Mouse (Mus musculus) erythroblast, embryonic 14.5 days (primary cell): ENCODE measurements around the gene Ncoa7. TPM values are rescaled to one million over a fixed set of nuclear protein-coding genes. Genes with fewer than 3 reads are reported as not detected.
A peak's percentile ranks its signal among the peaks of the same experiment; 100 is the strongest.

ENCODE experiments used
- H3K27me3 ChIP-seq: 2 replicates; pipeline ENCODE4 v1.6.1; 2012; ENCODE audit warnings: inconsistent platforms; ENCODE audit not compliant: control insufficient read depth
- H3K36me3 ChIP-seq: 2 replicates; pipeline ENCODE4 v1.6.1; 2012; ENCODE audit warnings: mild to moderate bottlenecking, inconsistent platforms; ENCODE audit not compliant: control insufficient read depth
- H3K4me1 ChIP-seq: 2 replicates; pipeline ENCODE4 v1.6.1; 2012; ENCODE audit warnings: inconsistent platforms; ENCODE audit not compliant: control insufficient read depth
- H3K4me3 ChIP-seq: replicated peaks from 2 replicates; pipeline ENCODE3; 2012; ENCODE audit warnings: moderate library complexity, mild to moderate bottlenecking, inconsistent platforms
- H3K9me3 ChIP-seq: 2 replicates; pipeline ENCODE4 v1.6.1; 2012; ENCODE audit warnings: low read length, inconsistent platforms, mixed read lengths; ENCODE audit not compliant: control insufficient read depth
- GATA1 ChIP-seq: IDR thresholded peaks from 2 replicates; pipeline ENCODE4 v1.6.1; 2012; ENCODE audit warnings: low read length, inconsistent platforms, mixed read lengths
- TAL1 ChIP-seq: IDR thresholded peaks from 3 replicates; pipeline ENCODE4 v1.6.1; 2012; ENCODE audit warnings: low read length, inconsistent platforms, mixed read lengths
- polyA plus RNA-seq: library from polyadenylated mRNA; stranded (reverse); fragments of >175 nt; gene quantifications from 2 replicates; pipeline ENCODE4 v1.2.3, GENCODE M21; 2012

Gene Ncoa7
- polyA plus RNA-seq, 1 experiment: 4.3 TPM

GRCm38 (mm10) chr10:30754825-30755457, 48.2 kb downstream of the Ncoa7 start:
- Histone ChIP-seq H3K9me3 (peaks cover 10% of the 10 kb centered on the region), H3K27me3 (no peaks in the 10 kb centered on the region), H3K4me1 (peaks cover 77% of the 10 kb centered on the region), H3K4me3 (peak overlapping the region; percentile 51), H3K36me3 (peaks cover 80% of the 10 kb centered on the region)
- TF ChIP-seq TAL1: no peak
- peak; percentile 48; the same call in 1 of the 2 replicates for TF ChIP-seq GATA1

GRCm38 (mm10) chr10:30754082-30754481, 49.0 kb downstream of the Ncoa7 start:
- Histone ChIP-seq H3K4me1 (peaks cover 83% of the 10 kb centered on the region), H3K36me3 (peaks cover 72% of the 10 kb centered on the region), H3K9me3 (peaks cover 10% of the 10 kb centered on the region), H3K27me3 (no peaks in the 10 kb centered on the region), H3K4me3 (no peak overlapping the region)
- no peak for TF ChIP-seq GATA1
- TF ChIP-seq TAL1: no peak

GRCm38 (mm10) chr10:30752485-30752884, 50.6 kb downstream of the Ncoa7 start:
- no peak overlapping the region for H3K4me3 ChIP-seq
- H3K4me1 ChIP-seq: peaks cover 92% of the 10 kb centered on the region
- peaks cover 5% of the 10 kb centered on the region; the same call in 1 of the 2 replicates for H3K9me3 ChIP-seq
- H3K36me3 ChIP-seq: peaks cover 71% of the 10 kb centered on the region
- no peaks in the 10 kb centered on the region for H3K27me3 ChIP-seq
- TF ChIP-seq GATA1 (no peak), TAL1 (no peak)

- Histone ChIP-seq H3K4me1 (peaks cover 97% of the 10 kb centered on the region), H3K36me3 (peaks cover 72% of the 10 kb centered on the region), H3K27me3 (no peaks in the 10 kb centered on the region), H3K9me3 (peaks cover 5% of the 10 kb centered on the region; the same call in 1 of the 2 replicates), H3K4me3 (no peak overlapping the region)
- TF ChIP-seq GATA1 (no peak), TAL1 (no peak)
Measured at GRCm38 (mm10) chr10:30751586-30751985, 51.5 kb downstream of the Ncoa7 start.

- no peaks in the 10 kb centered on the region for H3K27me3 ChIP-seq
- H3K4me3 ChIP-seq: peak overlapping the region; percentile 45
- TF ChIP-seq GATA1 (peak; percentile 96), TAL1 (peak; percentile 83)
- peaks cover 75% of the 10 kb centered on the region for H3K36me3 ChIP-seq
- H3K4me1 ChIP-seq: peaks cover 96% of the 10 kb centered on the region
- peaks cover 5% of the 10 kb centered on the region; the same call in 1 of the 2 replicates for H3K9me3 ChIP-seq
Measured at GRCm38 (mm10) chr10:30749807-30750206, 53.3 kb downstream of the Ncoa7 start.

GRCm38 (mm10) chr10:30745238-30745974, 57.7 kb downstream of the Ncoa7 start:
- Histone ChIP-seq H3K4me1 (peaks cover 83% of the 10 kb centered on the region), H3K9me3 (no peaks in the 10 kb centered on the region; the same call in 1 of the 2 replicates), H3K4me3 (no peak overlapping the region), H3K36me3 (peaks cover 61% of the 10 kb centered on the region), H3K27me3 (no peaks in the 10 kb centered on the region)
- no peak for TF ChIP-seq TAL1
- no peak for TF ChIP-seq GATA1

- peaks cover 66% of the 10 kb centered on the region for H3K4me1 ChIP-seq
- H3K4me3 ChIP-seq: no peak overlapping the region
- peaks cover 56% of the 10 kb centered on the region for H3K36me3 ChIP-seq
- TF ChIP-seq TAL1: no peak
- no peak for TF ChIP-seq GATA1
- H3K27me3 ChIP-seq: no peaks in the 10 kb centered on the region
- H3K9me3 ChIP-seq: no peaks in the 10 kb centered on the region; the same call in 1 of the 2 replicates
Measured at GRCm38 (mm10) chr10:30743275-30743674, 59.9 kb downstream of the Ncoa7 start.

- Histone ChIP-seq H3K4me3 (no peak overlapping the region), H3K27me3 (no peaks in the 10 kb centered on the region), H3K9me3 (no peaks in the 10 kb centered on the region; the same call in 1 of the 2 replicates), H3K36me3 (peaks cover 32% of the 10 kb centered on the region), H3K4me1 (peaks cover 60% of the 10 kb centered on the region)
- TF ChIP-seq GATA1 (no peak), TAL1 (no peak)
Measured at GRCm38 (mm10) chr10:30738403-30738802, 64.7 kb downstream of the Ncoa7 start.

GRCm38 (mm10) chr10:30737323-30737722, 65.8 kb downstream of the Ncoa7 start:
- H3K36me3 ChIP-seq: peaks cover 28% of the 10 kb centered on the region
- H3K27me3 ChIP-seq: no peaks in the 10 kb centered on the region

More at GRCm38 (mm10) chr10:30737323-30737722, 65.8 kb downstream of the Ncoa7 start:
- H3K4me3 ChIP-seq: no peak overlapping the region
- no peaks in the 10 kb centered on the region; the same call in 1 of the 2 replicates for H3K9me3 ChIP-seq
- H3K4me1 ChIP-seq: peaks cover 63% of the 10 kb centered on the region
- TF ChIP-seq GATA1 (no peak), TAL1 (no peak)
